ENCODE assay signal across 9 mouse cellular contexts in the genomic region with DNA sequence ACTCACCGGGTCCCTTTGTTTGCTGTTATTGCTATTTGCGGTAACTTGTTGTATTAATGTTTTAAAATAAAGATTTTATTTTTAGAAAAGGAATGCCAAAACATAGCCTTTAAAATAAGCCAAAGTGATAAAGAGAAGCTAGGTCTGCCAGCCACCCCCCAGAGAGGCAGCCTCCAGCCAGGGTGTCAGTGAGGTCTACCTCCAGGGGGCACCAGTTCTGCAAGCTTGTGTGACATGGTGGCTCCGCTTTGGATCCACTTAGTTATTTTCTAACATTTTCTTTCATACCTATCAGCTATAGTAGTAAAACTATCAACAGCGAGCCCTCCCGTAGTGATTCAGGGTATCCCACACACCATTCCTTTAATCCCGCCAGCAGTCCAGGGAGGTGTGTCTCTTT. TPM values are rescaled to one million over a fixed set of nuclear protein-coding genes. Genes with fewer than 3 reads are reported as not detected.
DNase-seq lines count a peak whose midpoint lies in the region; ATAC-seq and TF ChIP-seq lines count a peak whose summit lies in the region.
"Had no signal": no experiment of that assay in that cellular context is flagged by ENCODE, and none has a peak within 500 bp of the region (broad histone marks: within the 10 kb centered on the region; RNA-seq: fewer than 3 reads in every experiment).

No protein-coding gene starts in this region.

- H3K9me3 ChIP-seq in midbrain, postnatal 0 days (ENCODE audit: low read length): no peaks in the 10 kb centered on the region
- H3K9me3 ChIP-seq in midbrain, embryonic 11.5 days (ENCODE audit: control insufficient read depth, low read length): no peaks in the 10 kb centered on the region
- peaks cover 3% of the 10 kb centered on the region; the same call in 1 of the 2 replicates for H3K9me3 ChIP-seq in forebrain, embryonic 10.5 days

- peaks cover 21% of the 10 kb centered on the region; the same call in 1 of the 2 replicates for H3K4me1 ChIP-seq in kidney, adult 2 months (ENCODE audit: control insufficient read depth, insufficient read depth, low read length)
- H3K4me1 ChIP-seq in midbrain, postnatal 0 days (ENCODE audit: insufficient read depth, low read length): no peaks in the 10 kb centered on the region
- H3K4me1 ChIP-seq in midbrain, embryonic 11.5 days (ENCODE audit: control insufficient read depth, insufficient read depth, low read length): peaks cover 4% of the 10 kb centered on the region
- peaks cover 37% of the 10 kb centered on the region for H3K4me1 ChIP-seq in forebrain, embryonic 10.5 days
- H3K4me1 ChIP-seq: heart, embryonic 13.5 days had no signal

- TF ChIP-seq POLR2A in kidney, adult 2 months (IDR thresholded peaks at IDR 0.05; ENCODE audit: low read depth, low read length): no peak

- TF ChIP-seq CTCF in kidney, adult 2 months (conservative IDR thresholded peaks at IDR 0.05; ENCODE audit: insufficient read depth, insufficient read length, low read depth, low read length): 0 out of 2 replicates have a peak, but pooled peaks have one; percentile 27
- peak; percentile 38 for TF ChIP-seq CTCF in midbrain, postnatal 0 days (IDR thresholded peaks at IDR 0.05)

- H3K27ac ChIP-seq in kidney, adult 2 months (ENCODE audit: insufficient read depth, low read depth, low read length): no peak overlapping the region
- H3K27ac ChIP-seq in midbrain, postnatal 0 days (ENCODE audit: low read depth, low read length): no peak overlapping the region
- H3K27ac ChIP-seq in midbrain, embryonic 11.5 days (ENCODE audit: low read depth, low read length): no peak overlapping the region
- no peak overlapping the region for H3K27ac ChIP-seq in forebrain, embryonic 10.5 days
- H3K27ac ChIP-seq: heart, embryonic 13.5 days had no signal

- no peaks in the 10 kb centered on the region for H3K36me3 ChIP-seq in kidney, adult 2 months (ENCODE audit: control insufficient read depth, insufficient read depth, low read length)
- no peaks in the 10 kb centered on the region for H3K36me3 ChIP-seq in midbrain, postnatal 0 days (ENCODE audit: insufficient read depth, low read length)
- H3K36me3 ChIP-seq in midbrain, embryonic 11.5 days (ENCODE audit: control insufficient read depth, insufficient read depth, low read length): no peaks in the 10 kb centered on the region
- no peaks in the 10 kb centered on the region for H3K36me3 ChIP-seq in forebrain, embryonic 10.5 days (replicated peaks)
- H3K36me3 ChIP-seq: heart, embryonic 13.5 days had no signal

- no peak overlapping the region for H3K9ac ChIP-seq in midbrain, postnatal 0 days (replicated peaks; ENCODE audit: low read length, poor library complexity, severe bottlenecking)
- no peak overlapping the region for H3K9ac ChIP-seq in midbrain, embryonic 11.5 days (ENCODE audit: low read length)
- H3K9ac ChIP-seq: heart, embryonic 13.5 days had no signal

- no peak overlapping the region for H3K4me2 ChIP-seq in midbrain, postnatal 0 days (ENCODE audit: low read depth, low read length, poor library complexity, severe bottlenecking)
- H3K4me2 ChIP-seq in midbrain, embryonic 11.5 days: no peak overlapping the region
- H3K4me2 ChIP-seq: heart, embryonic 13.5 days had no signal

- peak; percentile 12 for DNase-seq in kidney, adult 2 months
- DNase-seq in kidney, adult 8-10 months: no peak
- DNase-seq in midbrain, postnatal 0 days (ENCODE audit: low spot score): no peak
- DNase-seq in midbrain, embryonic 11.5 days (ENCODE audit: low spot score, missing footprints): no peak
- DNase-seq in ZHBTc4 (ENCODE audit: low read depth, low spot score): peak; percentile 24
- DNase-seq in lung, postnatal 36 days: peak; percentile 14
- no peak for DNase-seq in forebrain, embryonic 10.5 days (ENCODE audit: extremely low spot score, low spot score)
- DNase-seq: kidney, adult 11 months had no signal

- no peak for ATAC-seq in midbrain, postnatal 0 days (ENCODE audit: low FRiP score)
- no peak for ATAC-seq in midbrain, embryonic 11.5 days (ENCODE audit: low FRiP score)

- 86% methylated on average over 6 of the region's 6 CpGs for WGBS in kidney, adult 2 months
- 87% methylated on average over 6 of the region's 6 CpGs for WGBS in midbrain, postnatal 0 days
- WGBS in midbrain, embryonic 11.5 days: 89% methylated on average over 6 of the region's 6 CpGs
- 88% methylated on average over 6 of the region's 6 CpGs for WGBS in forebrain, embryonic 10.5 days

- H3K4me3 ChIP-seq in kidney, adult 2 months (ENCODE audit: insufficient read depth, low read depth, low read length): no peak overlapping the region
- no peak overlapping the region for H3K4me3 ChIP-seq in midbrain, postnatal 0 days (ENCODE audit: low read depth, low read length)
- no peak overlapping the region for H3K4me3 ChIP-seq in midbrain, embryonic 11.5 days (ENCODE audit: low read depth, low read length)
- H3K4me3 ChIP-seq in forebrain, embryonic 10.5 days: no peak overlapping the region
- H3K4me3 ChIP-seq: heart, embryonic 13.5 days had no signal

- H3K27me3 ChIP-seq in kidney, adult 2 months (replicated peaks; ENCODE audit: control insufficient read depth, insufficient read depth, low read length): no peaks in the 10 kb centered on the region
- H3K27me3 ChIP-seq in midbrain, postnatal 0 days (ENCODE audit: insufficient read depth, low read length): peaks cover 3% of the 10 kb centered on the region; the same call in 1 of the 2 replicates
- peaks cover 3% of the 10 kb centered on the region; the same call in 1 of the 2 replicates for H3K27me3 ChIP-seq in midbrain, embryonic 11.5 days (ENCODE audit: control insufficient read depth, insufficient read depth, low read length)
- H3K27me3 ChIP-seq in forebrain, embryonic 10.5 days (ENCODE audit: poor library complexity, severe bottlenecking): peaks cover 33% of the 10 kb centered on the region

RNA-seq across cellular contexts. Expression of a gene that starts 14.1 kb away (rescaled TPM):
- 15.2 and 19.7 TPM in 2 replicates for polyA plus RNA-seq in kidney, adult 2 months (2012; rRNA removed)
- total RNA-seq in midbrain, postnatal 0 days (2014; rRNA removed): 1.4 and 1.8 TPM in 2 replicates
- 1.5 and 2.1 TPM in 2 replicates for polyA plus RNA-seq in midbrain, postnatal 0 days (2015; fragmentation: Nextera tagmentation; extraction: Ambion mirVana)
- 0.55 and 0.97 TPM in 2 replicates for polyA plus RNA-seq in midbrain, embryonic 11.5 days (2014; fragmentation: Nextera tagmentation; extraction: Ambion mirVana)
- 2.7 and 2.9 TPM in 2 replicates for polyA plus RNA-seq in forebrain, embryonic 10.5 days (2016; fragmentation: Nextera tagmentation; extraction: Ambion mirVana)

Comparison
In these comparisons a context has a peak if more than half of its experiments do, and no peak if none do; other contexts are left out.
1. DNase-seq: peak in kidney, adult 2 months (single experiment), ZHBTc4 (single experiment) and lung, postnatal 36 days (single experiment); none in kidney, adult 8-10 months (0 of 2), midbrain, postnatal 0 days (single experiment), midbrain, embryonic 11.5 days (single experiment) and forebrain, embryonic 10.5 days (single experiment).